In the genomic region with DNA sequence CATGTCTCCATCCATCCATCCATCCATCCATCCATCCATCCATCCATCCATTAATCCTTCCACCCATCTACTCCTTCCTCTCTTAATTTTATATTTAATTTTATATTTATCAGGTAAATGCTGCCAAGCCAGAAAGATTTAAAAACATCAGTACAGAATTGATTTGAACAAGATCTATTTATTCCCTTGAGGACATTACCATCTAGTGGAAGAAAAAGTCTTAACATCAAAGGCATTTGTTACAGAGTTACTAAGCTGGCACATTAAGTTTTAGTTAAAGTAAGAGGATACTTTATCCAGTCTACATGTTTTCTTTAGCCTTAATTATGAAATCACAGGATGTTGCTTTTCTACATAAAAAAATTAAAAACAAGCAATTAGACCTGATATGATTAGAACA, we compare ENCODE assay signal across 1 mouse cellular context.
TF ChIP-seq lines count a peak whose summit lies in the region.

No protein-coding gene starts in this region.

TF ChIP-seq in CH12.LX, 34 proteins besides CTCF, POLR2A, EP300 and RAD21:
- TF ChIP-seq ZKSCAN1 (IDR thresholded peaks at IDR 0.05; ENCODE audit: borderline replicate concordance, low read depth, low read length) (no peak), HCFC1 (IDR thresholded peaks at IDR 0.05; ENCODE audit: low read depth, low read length) (no peak), RCOR1 (conservative IDR thresholded peaks at IDR 0.05; ENCODE audit: low read depth, low read length) (no peak), JUN (IDR thresholded peaks at IDR 0.05; ENCODE audit: insufficient read depth, low read depth, low read length) (no peak), TBP (conservative IDR thresholded peaks at IDR 0.05; ENCODE audit: low read depth, low read length) (no peak), CHD1 (IDR thresholded peaks at IDR 0.05; ENCODE audit: low read depth, low read length) (no peak), NRF1 (IDR thresholded peaks at IDR 0.05; ENCODE audit: low read depth, low read length) (no peak), ELF1 (IDR thresholded peaks at IDR 0.05; ENCODE audit: low read depth, low read length) (no peak)
